Mouse (Mus musculus) urinary bladder, postnatal 10 days (tissue): ENCODE data around the gene Gstm1.
"Not testable (repeated sequence)": the region's sequence is repeated elsewhere in the genome, so short reads cannot be mapped to it uniquely, and the experiment has no call there.

Experiments used
- DNase-seq: peaks from one replicate; pipeline ENCODE4 v3.0.0; 2022; ENCODE audit warnings: low spot score

Gstm1 gene

GRCm38 (mm10) chr3:108017473-108018189, at the start of gene Gstm1:
Gene Gstm1, minus strand, starts transcription at chr3:108017973.
- peak; percentile 77 for DNase-seq

- no peak for DNase-seq
These were observed 49.7 kb upstream of the Gstm1 start for GRCm38 (mm10) chr3:108067370-108067934.

- DNase-seq = no peak
These were observed 47.8 kb upstream of the Gstm1 start for GRCm38 (mm10) chr3:108065551-108065950.

GRCm38 (mm10) chr3:108064672-108065071, 46.9 kb upstream of the Gstm1 start:
- no peak for DNase-seq

- DNase-seq = no peak
These were observed 44.9 kb upstream of the Gstm1 start for GRCm38 (mm10) chr3:108062648-108063047.

GRCm38 (mm10) chr3:108061420-108061819, 43.6 kb upstream of the Gstm1 start:
- DNase-seq = no peak

GRCm38 (mm10) chr3:108050493-108050892, 32.7 kb upstream of the Gstm1 start:
- no peak for DNase-seq

GRCm38 (mm10) chr3:108048306-108048705, 30.5 kb upstream of the Gstm1 start:
- DNase-seq = no peak

- DNase-seq = no peak
These were observed 29.3 kb upstream of the Gstm1 start for GRCm38 (mm10) chr3:108046944-108047655.

- peak; percentile 49 for DNase-seq
These were observed 26.8 kb upstream of the Gstm1 start, which contains the start of gene Gstm4 for GRCm38 (mm10) chr3:108044394-108045140. Gene Gstm4, minus strand, starts transcription at chr3:108044894.

GRCm38 (mm10) chr3:108033156-108033555, 15.4 kb upstream of the Gstm1 start:
- no peak for DNase-seq

- no peak for DNase-seq
These were observed 14.3 kb upstream of the Gstm1 start for GRCm38 (mm10) chr3:108032113-108032512.

- no peak for DNase-seq
These were observed 11.0 kb upstream of the Gstm1 start for GRCm38 (mm10) chr3:108028641-108029365.

GRCm38 (mm10) chr3:108026597-108026996, 8.8 kb upstream of the Gstm1 start:
- no peak for DNase-seq

GRCm38 (mm10) chr3:108026049-108026448, 8.3 kb upstream of the Gstm1 start:
- no peak for DNase-seq

- DNase-seq = no peak
These were observed 7.5 kb upstream of the Gstm1 start for GRCm38 (mm10) chr3:108025318-108025717.

GRCm38 (mm10) chr3:108022650-108023049, 4.9 kb upstream of the Gstm1 start:
- no peak for DNase-seq

GRCm38 (mm10) chr3:108020351-108021022, 2.7 kb upstream of the Gstm1 start:
- DNase-seq = not testable (repeated sequence)

GRCm38 (mm10) chr3:108019226-108019625, 1.5 kb upstream of the Gstm1 start:
- not testable (repeated sequence) for DNase-seq

- no peak for DNase-seq
These were observed 532 bp upstream of the Gstm1 start for GRCm38 (mm10) chr3:108018190-108018820.

GRCm38 (mm10) chr3:108016468-108016867, 1.3 kb downstream of the Gstm1 start:
- not testable (repeated sequence) for DNase-seq
